Mouse (Mus musculus) kidney, adult 11 months (tissue): ENCODE measurements at regions not wholly inside any gene's neighbourhood (a gene's known extent, or its start where the extent isn't known, plus 50 kb on each side); places are given as distances from the start of the nearest gene placed in this dataset.
A peak's percentile ranks its signal among the peaks of the same experiment; 100 is the strongest.
"Not testable (repeated sequence)": the region's sequence is repeated elsewhere in the genome, so short reads cannot be mapped to it uniquely, and the experiment has no call there.

ENCODE experiments used
- DNase-seq: peaks from one replicate; pipeline ENCODE4 v3.0.0; 2022

GRCm38 (mm10) chr14:18511094-18511493 lies 179.4 kb upstream of the Ube2e1 start:
- DNase-seq: no peak

GRCm38 (mm10) chr14:18508359-18508647 lies 176.6 kb upstream of the Ube2e1 start:
- no peak for DNase-seq

GRCm38 (mm10) chr14:18507582-18508358 lies 176.1 kb upstream of the Ube2e1 start:
- DNase-seq: no peak

- DNase-seq: no peak
These were observed 174.5 kb upstream of the Ube2e1 start for GRCm38 (mm10) chr14:18506168-18506567.

GRCm38 (mm10) chr14:18500249-18500832 lies 168.7 kb upstream of the Ube2e1 start:
- no peak for DNase-seq

GRCm38 (mm10) chr14:18494048-18494447 lies 162.4 kb upstream of the Ube2e1 start:
- DNase-seq: no peak

GRCm38 (mm10) chr14:18486132-18486800 lies 154.6 kb upstream of the Ube2e1 start:
- DNase-seq: no peak

GRCm38 (mm10) chr14:18485526-18485925 lies 153.9 kb upstream of the Ube2e1 start:
- DNase-seq: no peak

GRCm38 (mm10) chr14:18476795-18477320 lies 145.2 kb upstream of the Ube2e1 start:
- DNase-seq: no peak

GRCm38 (mm10) chr14:18468611-18469010 lies 137.0 kb upstream of the Ube2e1 start:
- peak; percentile 3 for DNase-seq

GRCm38 (mm10) chr14:18466864-18467263 lies 135.2 kb upstream of the Ube2e1 start:
- not testable (repeated sequence) for DNase-seq

- not testable (repeated sequence) for DNase-seq
These were observed 132.5 kb upstream of the Ube2e1 start for GRCm38 (mm10) chr14:18464199-18464598.

GRCm38 (mm10) chr14:18463230-18463873 lies 131.7 kb upstream of the Ube2e1 start:
- no peak for DNase-seq

GRCm38 (mm10) chr14:18462381-18462780 lies 130.7 kb upstream of the Ube2e1 start:
- no peak for DNase-seq

GRCm38 (mm10) chr14:18448666-18449065 lies 117.0 kb upstream of the Ube2e1 start:
- no peak for DNase-seq

- DNase-seq: no peak
These were observed 112.8 kb upstream of the Ube2e1 start for GRCm38 (mm10) chr14:18444492-18444891.

GRCm38 (mm10) chr14:18428968-18429367 lies 97.3 kb upstream of the Ube2e1 start:
- not testable (repeated sequence) for DNase-seq

GRCm38 (mm10) chr14:18425887-18426286 lies 94.2 kb upstream of the Ube2e1 start:
- no peak for DNase-seq

GRCm38 (mm10) chr14:18416839-18417238 lies 85.2 kb upstream of the Ube2e1 start:
- DNase-seq: no peak

GRCm38 (mm10) chr14:18416319-18416718 lies 84.7 kb upstream of the Ube2e1 start:
- DNase-seq: no peak

GRCm38 (mm10) chr14:18398953-18399352 lies 67.3 kb upstream of the Ube2e1 start:
- DNase-seq: no peak

GRCm38 (mm10) chr14:18396206-18396764 lies 64.6 kb upstream of the Ube2e1 start:
- DNase-seq: peak; percentile 15
